Mouse (Mus musculus) lung, adult 2 months (tissue): ENCODE measurements around the gene Ubr3.
A peak's percentile ranks its signal among the peaks of the same experiment; 100 is the strongest.

Experiments used
- CTCF ChIP-seq: fragments of 200-500 bp; IDR thresholded peaks from 2 replicates; pipeline ENCODE4 v1.5.1; 2011; ENCODE audit warnings: mild to moderate bottlenecking, low read length, control low read depth; ENCODE audit not compliant: insufficient read depth
- POLR2A ChIP-seq: fragments of 200-500 bp; IDR thresholded peaks from 2 replicates; pipeline ENCODE4 v1.6.1; 2011; ENCODE audit warnings: low read depth, mild to moderate bottlenecking, control low read depth, low read length, borderline replicate concordance; ENCODE audit errors: extremely low read depth

DNA sequence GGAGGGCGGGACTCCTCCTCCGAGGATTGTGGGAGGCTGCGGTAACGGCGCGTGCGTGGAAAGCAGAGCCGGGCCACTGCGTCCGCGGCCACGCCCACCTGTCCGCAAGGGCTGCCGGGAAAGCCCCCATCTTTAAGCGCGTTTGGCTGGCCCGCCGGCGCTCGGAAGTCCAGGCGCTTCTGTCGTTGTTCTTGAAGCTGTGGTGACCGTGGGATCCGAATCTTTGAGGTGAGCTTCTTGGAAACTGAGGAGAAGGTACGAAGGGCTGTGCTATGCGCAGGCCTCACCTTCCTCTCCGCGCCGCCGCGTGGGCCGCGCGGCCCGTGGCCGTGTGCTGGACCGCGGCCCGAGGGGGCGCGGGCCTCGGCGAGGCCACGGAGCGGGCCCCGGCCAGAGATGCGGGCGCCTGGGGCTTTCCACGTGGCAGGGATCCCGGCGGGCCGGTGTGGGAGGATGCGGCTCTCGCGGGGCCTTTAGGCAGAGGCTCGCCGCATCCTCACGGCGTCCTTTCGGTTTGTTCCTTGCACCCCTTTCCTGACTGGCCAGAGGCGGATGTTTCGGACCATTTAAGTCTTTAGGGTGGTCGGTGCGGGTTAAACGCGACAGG, 35.5 kb upstream of the Ubr3 start, which contains the start of gene Ssb:
- TF ChIP-seq POLR2A (peak; percentile 86), CTCF (no peak)
